Mouse (Mus musculus) layer of hippocampus, postnatal 14 days (tissue): ENCODE data around the gene Gnb1. TPM values are rescaled to one million over a fixed set of nuclear protein-coding genes. Genes with fewer than 3 reads are reported as not detected.
"Not testable (repeated sequence)": the region's sequence is repeated elsewhere in the genome, so short reads cannot be mapped to it uniquely, and the experiment has no call there.

Experiments used
- DNase-seq, 2 experiments: peaks; one replicate each; pipeline ENCODE4 v3.0.0; 2021 to 2022; ENCODE audit warnings: low spot score in 2 of 2, mixed read lengths in 1 of 2
- long read RNA-seq, 2 experiments: library from polyadenylated mRNA; stranded (forward); transcript quantifications; one replicate each; pipeline ENCODE4 v2.0.0; 2021
- total RNA-seq, 2 experiments: library from RNA; stranded (reverse); gene quantifications; 2 replicates each; pipeline ENCODE4 v1.2.3; 2021

The Gnb1 gene
- total RNA-seq: 100 to 1,000 TPM; 855 to 871 TPM
- long read RNA-seq, experiment 1, transcript Gnb1-202 (11 exons, 3,088 nt): minor isoform, 95 of 423 reads
- long read RNA-seq, experiment 1, transcript Gnb1-203 (12 exons, 3,143 nt): minor isoform, 38 of 423 reads
- long read RNA-seq, experiment 1, transcript Gnb1-201 (12 exons, 3,131 nt): major isoform, 187 of 423 reads
- long read RNA-seq, experiment 1, transcript Gnb1-206 (4 exons, 812 nt): minor isoform, 13 of 423 reads
- long read RNA-seq, experiment 1, partial matches to known transcripts: 42 of 423 reads
- long read RNA-seq, experiment 1, other reads (novel, unspliced or antisense): 48 of 423 reads
- long read RNA-seq, experiment 2, transcript Gnb1-201 (12 exons, 3,131 nt): major isoform, 242 of 566 reads
- long read RNA-seq, experiment 2, transcript Gnb1-206 (4 exons, 812 nt): minor isoform, 12 of 566 reads
- long read RNA-seq, experiment 2, transcript Gnb1-202 (11 exons, 3,088 nt): minor isoform, 143 of 566 reads
- long read RNA-seq, experiment 2, transcript Gnb1-203 (12 exons, 3,143 nt): minor isoform, 58 of 566 reads
- long read RNA-seq, experiment 2, partial matches to known transcripts: 66 of 566 reads
- long read RNA-seq, experiment 2, other reads (novel, unspliced or antisense): 45 of 566 reads

DNA sequence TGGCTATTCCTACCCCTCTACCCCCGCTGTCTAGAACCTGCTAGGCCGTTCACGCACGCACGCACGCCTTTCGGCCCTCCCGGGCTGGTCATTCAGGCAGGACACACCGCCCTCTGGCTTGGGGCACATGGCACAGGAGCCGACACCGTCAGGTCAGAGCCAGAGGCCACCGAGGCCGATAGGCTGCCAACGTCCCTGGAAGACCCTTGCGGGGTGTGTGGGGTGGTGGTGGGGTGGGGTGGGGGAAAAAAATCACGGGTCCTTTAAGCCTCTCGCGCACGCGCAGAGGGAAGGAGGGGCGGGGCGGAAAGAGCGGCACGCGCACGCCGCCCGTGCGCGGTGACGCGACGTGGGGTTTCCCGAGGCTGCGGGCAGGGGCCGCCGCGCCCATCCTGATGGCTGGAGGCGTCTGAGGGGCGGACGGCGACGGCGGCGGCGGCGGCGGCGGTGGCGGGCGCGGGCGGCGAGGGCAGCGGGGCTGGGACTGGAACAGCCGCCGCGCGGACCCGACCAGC lies at the start of gene Gnb1:
Gene Gnb1 (plus strand): TSS at position 372 of the 515 bp plus-strand sequence.
- peak; percentile 93 to 94 for DNase-seq

DNA sequence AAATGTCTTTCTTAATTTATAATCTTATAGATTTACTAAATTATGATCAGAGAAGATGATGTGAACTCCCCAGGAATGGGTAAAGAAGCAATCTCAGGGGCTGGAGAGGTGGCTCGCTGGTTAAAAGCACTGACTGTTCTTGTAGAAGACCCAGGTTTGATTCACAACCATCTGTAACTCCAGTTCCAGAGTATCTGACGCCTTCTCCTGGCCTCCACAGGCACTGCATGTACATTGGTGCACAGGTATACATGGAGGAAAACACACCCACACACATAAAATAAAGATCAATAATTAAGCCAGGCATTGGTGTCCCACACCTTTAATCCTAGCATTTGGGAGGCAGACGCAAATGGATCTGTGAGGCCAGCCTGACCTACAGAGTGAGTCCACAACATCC lies 48.4 kb upstream of the Gnb1 start:
- no peak for DNase-seq

DNA sequence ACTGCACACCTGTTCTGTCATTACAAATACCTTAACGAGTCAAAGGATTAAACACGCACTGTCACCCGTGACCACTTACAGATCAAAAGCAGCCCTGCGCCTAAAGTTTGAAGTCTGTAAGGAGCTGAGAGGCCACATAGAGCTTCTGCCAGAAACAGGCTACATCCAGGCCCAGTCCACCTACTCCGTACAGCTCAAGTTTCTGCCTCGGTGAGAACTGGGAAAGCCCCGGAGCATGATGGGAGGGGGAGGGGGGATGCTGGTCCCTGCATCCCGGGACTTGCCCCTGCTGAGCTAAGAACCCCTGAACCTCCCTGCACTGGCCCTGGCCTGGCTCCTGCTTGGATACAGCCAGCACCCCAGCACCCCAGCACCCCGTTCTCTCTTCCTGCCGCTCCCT lies 39.6 kb upstream of the Gnb1 start:
- no peak for DNase-seq

GRCm38 (mm10) chr4:155458575-155458974 lies 32.6 kb upstream of the Gnb1 start:
- DNase-seq: no peak

DNA sequence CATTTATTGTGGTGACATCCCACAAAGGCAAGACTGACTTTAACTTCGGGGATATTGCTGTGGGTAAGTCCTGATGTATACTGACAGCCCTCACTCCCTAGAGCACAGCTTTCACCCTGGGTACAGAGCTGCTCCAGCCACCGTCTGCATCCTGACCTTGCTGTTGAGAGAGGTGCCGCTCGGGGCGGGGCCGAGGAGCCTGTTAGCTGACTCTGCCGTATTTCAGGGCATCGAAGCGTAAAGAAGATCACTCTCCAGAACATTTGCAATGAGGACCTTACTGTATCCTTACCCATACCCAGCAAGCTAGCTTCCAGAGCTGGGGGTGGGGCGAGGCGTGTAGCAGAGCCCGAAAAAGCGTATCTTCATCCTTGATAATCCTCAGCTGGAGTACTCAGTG lies 28.1 kb upstream of the Gnb1 start:
- no peak for DNase-seq

DNA sequence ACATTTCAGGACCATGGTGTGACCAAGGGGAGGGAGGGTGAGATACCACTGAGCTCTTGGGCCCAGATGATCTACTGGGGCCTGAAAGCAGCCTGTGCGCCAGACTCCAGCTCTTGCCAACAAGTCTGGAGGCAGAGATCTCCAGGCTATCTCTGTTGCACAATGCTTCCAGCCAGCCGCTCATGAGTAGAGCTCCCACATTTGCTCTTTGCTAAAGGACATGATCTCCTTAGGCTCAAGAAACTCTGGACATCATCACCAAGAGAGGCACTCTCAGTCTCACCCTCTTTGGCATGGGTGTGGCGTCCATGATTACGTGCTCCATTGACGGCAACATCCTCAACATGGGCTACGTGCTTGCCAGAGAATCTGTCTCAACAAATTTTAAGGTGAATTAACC lies 27.6 kb upstream of the Gnb1 start:
- DNase-seq: no peak

DNA sequence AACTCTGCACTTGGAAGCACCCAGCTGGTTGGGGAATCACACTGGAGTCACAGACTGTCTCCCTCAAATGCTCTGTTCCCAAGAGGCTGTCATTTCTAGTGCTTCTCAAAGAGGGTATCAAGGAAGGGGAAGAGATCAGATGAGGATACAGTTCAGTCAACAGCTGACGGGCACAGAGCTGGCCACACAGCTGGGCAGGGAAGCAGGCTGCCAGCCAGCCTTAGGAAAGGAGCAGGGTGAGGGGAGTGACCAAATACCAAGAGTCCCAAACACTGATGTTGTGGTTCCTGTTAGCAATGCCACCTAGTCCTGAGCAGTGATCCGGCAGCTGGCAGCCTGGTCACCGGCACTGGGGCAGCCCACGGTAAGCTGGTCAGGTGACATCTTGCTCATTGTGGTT lies 27.1 kb upstream of the Gnb1 start:
- DNase-seq: no peak

- DNase-seq: no peak
Observed at GRCm38 (mm10) chr4:155465607-155466006, 25.6 kb upstream of the Gnb1 start.

DNA sequence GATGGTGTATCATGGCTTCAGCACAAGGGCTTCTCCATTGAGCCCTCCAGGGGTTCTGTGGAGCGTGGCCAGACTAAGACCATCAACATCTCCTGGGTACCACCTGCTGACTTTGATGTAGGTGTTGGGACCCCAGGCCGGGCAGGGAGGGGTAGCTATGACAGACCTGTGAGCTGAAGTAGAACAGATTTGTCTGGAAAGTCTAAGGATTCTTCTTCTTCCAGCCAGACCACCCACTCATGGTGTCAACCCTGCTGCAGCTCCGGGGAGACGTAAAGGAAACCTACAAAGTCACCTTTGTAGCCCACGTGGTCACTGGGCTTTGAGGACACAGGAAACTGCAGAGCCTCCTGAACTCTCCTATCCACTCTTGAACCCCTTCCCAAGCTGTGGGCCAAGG lies 25.1 kb upstream of the Gnb1 start:
- no peak for DNase-seq

GRCm38 (mm10) chr4:155467237-155468010 lies 23.7 kb upstream of the Gnb1 start:
- no peak for DNase-seq

GRCm38 (mm10) chr4:155468952-155469351 lies 22.2 kb upstream of the Gnb1 start, which contains the start of gene Tmem52:
Tmem52 (plus strand) TSS chr4:155469114.
- DNase-seq: no peak

GRCm38 (mm10) chr4:155469590-155470262 lies 21.4 kb upstream of the Gnb1 start:
- peak; percentile 20 to 64 for DNase-seq

GRCm38 (mm10) chr4:155470263-155470953 lies 20.8 kb upstream of the Gnb1 start:
- DNase-seq: no peak

DNA sequence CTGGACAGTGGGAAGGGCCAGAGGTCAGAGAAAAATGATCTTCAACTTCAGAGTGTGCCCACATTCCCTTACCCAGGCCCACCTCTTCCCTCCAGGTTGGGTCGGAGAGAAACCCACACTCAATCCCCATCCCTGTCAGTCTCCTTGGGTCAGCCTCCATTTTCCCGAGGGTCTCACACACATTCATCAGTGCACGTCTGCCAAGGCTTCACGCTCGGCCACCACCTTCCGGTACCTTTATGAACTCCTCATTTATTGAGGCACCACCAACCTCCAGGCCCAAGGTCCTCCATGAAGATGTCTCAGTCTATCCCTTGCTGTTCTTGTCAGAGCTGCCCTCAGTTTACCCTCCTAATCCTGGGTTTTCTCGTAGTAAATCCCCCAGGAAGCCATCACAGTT lies 20.2 kb upstream of the Gnb1 start:
- DNase-seq: no peak

DNA sequence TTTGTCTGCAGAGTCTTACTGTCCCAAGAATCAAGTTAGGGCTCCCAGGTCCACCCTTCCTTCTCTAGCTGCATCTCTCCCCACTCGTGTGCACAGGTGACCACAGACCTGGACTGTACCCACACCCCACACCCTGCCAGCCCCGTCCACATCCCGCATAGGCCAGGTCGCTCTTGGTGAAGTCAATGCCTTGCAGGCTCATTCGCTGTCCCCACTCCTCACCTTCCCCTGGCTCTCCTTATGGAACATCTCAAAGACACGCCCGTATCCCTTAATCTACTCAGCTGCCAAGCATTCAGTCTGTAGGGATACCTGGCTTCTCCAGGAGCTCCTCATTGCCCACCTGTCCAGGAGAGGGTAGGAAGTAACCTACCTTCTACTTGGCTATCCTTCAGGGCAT lies 19.8 kb upstream of the Gnb1 start:
- no peak for DNase-seq

GRCm38 (mm10) chr4:155472716-155473290 lies 18.4 kb upstream of the Gnb1 start:
- DNase-seq: peak in 1 of 2 experiments; percentile 38

GRCm38 (mm10) chr4:155473319-155473718 lies 17.8 kb upstream of the Gnb1 start:
- no peak for DNase-seq

DNA sequence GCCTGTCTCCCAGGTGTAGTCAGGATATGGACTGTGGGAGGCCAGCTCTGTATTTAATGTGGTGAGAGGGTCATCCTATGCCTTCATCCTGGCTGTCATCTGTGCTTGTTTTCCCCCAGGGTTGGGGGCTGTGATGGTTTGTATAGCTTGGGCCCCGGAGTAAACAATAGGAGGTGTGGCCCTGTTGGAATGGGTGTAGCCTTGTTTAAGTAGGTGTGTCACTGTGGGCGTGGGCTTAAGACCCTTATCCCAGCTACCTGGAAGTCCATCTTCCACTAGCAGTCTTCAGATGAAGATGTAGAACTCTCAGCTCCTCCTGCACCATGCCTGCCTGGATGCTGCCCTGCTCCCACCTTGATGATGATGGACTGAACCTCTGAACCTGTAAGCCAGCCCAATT lies 17.4 kb upstream of the Gnb1 start:
- not testable (repeated sequence) for DNase-seq

DNA sequence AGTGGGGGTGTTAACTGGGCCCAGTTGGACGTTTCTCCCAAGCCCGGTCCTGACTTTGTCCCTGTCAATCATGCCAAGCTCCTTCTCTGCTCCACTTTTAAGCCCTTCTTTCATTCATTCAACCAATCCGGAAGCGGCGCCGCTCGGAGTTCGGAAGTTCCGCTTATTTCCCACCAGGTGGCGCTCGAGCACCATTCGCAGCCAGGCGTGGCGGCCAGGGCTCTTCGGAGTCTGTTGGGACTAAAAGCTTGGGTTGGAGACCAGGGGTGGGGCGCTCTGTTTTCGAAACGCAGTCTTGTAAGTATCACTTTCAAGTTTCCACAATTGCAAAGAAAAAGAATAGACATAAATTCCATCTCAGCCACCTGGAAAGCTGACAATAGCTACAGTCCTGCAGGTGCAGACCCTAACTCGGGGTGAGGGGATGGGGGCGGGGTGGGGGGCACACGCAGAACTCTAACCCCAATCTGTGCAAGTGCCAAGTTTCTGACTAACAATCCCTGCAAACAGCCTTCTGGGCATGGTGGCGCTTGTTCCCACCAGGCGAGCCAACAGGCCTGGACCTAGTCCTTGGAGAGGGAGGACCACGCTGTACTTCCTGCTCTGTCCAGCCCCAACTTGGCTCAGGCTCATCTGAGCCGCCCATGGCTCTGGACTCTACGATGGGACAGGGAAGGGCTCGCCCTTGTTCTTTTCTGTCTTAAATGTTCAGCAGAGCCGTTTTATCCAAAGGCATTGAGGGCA lies 9.6 kb upstream of the Gnb1 start:
- peak; percentile 82 to 83 for DNase-seq
